Mouse (Mus musculus): ENCODE results near the gene Tnrc6c.
A peak's percentile ranks its signal among the peaks of the same experiment; 100 is the strongest.
"Not testable (repeated sequence)": the region's sequence is repeated elsewhere in the genome, so short reads cannot be mapped to it uniquely, and the experiment has no call there.

Tnrc6c gene

DNA sequence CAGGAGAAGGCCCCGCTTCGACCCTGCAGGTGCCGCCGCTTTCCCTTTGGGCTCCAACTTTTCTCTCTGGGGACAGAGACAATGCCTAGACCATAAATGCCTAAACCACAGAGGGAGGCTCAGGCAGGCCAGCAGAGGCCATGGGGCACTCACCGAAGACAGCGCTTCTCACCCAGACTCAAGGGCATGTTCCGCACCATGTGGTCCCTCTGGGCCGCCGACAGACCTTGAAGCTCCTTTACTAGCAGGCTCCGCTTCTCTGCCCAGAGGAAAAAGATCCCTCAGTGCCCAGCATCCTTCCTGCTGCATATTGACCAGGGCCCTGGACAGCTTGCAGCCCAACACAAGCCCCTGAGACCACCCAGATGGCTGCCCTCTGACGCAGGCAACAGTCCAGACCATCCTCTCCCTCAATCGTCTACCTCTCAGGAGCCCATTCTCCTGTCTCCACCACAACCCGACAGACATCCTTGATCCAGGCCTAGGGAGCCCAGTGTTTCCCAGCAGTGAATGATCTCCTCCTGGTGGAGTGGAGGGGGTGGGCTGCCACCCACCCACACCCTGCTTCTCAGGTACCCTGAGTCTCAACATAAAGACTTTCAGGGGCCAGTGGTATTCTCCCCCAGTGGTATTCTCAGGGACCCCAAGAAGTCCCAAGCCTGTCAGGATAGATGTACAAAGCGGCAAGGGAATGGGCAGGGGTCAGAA lies 122.2 kb downstream of the Tnrc6c start:
- no peak for DNase-seq

DNA sequence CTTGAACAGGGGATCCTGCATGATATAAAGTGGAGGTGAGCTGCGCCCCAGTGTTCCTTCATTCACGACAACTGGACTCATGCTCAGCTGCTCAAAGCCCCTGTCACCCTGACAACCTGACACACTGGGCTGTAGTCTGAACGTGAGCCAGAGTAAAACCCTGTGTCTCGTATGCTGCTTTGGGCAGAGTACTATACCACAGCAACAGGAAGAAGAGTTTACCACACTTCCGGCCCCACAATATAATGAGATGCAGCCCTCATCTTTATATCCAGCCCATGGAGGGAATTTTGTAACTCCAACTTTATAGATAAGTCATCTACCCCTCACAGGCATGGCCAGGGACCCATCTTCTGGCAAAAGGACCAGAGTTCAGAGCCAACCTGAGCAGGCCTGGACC lies 123.0 kb downstream of the Tnrc6c start:
- DNase-seq: no peak

DNA sequence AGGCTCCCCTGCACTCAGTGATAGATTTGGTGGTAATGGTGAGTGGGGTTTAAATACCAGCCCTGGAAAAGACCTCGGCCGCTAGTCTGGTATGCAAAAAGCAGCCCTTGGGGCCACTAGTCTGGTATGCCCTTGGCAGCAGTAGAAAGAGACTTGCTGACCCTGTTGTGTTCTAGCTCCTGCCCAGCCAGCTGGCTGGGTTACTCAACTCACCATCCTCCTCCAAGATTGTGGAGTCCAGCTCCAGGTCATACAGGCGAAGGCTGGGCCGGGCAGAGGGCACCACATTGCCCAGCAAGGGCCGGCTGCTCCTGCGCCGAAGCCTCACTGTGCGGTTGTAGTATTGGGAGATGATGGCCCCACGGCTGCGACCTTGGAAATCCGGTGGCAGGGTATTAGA lies 123.9 kb downstream of the Tnrc6c start:
- DNase-seq: no peak

DNA sequence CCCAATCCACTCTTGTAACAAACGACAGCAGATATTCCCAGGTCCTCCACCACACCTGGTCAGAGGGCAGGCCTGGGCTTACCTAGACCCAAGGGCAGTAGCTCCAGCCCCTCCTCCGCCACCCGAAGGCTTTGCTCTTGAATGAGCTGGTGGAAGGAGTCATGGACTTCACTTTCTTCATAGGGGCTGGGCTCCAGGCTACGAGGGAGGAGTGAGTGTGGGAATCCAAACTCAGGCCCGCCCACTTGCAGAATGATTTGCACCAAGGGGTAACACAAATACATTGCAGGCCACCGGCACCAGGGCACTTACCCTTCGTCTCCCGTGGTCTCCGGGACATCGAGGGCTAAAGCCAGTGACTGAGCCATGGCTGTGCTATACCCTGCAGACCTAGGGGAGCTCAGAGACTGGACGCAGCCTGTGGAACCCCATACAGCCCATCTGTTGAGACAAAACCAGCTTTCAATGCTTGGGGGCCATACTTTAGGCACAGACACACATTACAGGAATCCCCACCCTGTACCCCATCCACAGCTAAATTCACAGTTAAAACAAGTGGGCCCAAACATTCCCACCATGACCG lies 124.9 kb downstream of the Tnrc6c start:
- peak; percentile 41 for DNase-seq

DNA sequence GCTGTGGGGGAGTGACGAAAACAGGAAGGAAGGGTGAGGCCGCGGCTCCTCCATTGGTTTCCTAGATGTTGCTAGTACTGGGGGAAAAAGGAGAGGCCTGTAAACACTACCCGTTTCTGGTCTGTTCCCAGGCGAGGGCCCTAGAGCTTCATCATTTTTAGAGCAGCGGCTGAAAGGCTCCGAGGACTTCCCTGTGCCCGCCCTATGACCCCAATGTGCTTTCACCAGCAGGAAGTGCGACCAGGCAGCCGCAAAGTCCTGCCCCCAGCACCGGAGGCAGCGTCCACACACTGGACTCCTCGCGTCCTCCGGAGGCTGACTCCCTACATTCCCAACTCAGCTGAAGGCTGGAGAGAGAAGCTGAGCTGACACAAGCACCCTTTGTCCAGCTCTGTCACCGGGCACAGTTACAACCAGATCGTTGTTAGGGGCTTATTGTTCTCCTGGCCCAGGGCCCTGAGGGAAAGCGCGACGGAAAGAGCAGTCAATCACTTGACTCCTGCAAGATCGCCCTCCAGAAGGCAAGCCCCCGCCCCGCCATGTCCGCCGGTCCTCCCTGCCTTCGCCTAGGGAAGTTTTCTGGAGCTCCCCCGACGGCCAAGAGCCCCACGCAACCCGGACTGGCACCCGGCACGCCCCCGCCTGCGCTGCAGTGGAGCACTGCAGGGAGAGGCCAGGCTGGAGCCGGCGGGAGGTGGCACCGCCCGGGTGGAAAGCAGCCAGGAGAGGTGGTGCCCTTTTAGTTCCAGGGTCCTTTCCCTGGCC lies 125.5 kb downstream of the Tnrc6c start:
- DNase-seq: peak; percentile 82

DNA sequence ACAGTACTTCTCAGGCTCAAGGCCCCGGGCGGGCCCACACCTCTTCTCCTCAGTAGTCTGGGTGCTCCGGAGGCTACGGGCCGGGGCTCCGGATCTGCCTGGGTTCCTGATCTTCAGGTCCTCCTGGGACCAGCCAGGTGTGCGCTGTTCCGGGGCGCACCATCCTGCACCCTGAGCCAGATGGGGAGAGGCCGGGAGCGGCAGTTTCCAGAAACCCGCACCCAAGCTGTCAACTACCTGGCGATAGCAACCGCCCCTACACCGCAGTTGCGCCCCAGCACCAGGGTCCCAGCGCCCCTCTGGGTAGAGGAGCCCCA lies 126.1 kb downstream of the Tnrc6c start:
- DNase-seq: no peak

DNA sequence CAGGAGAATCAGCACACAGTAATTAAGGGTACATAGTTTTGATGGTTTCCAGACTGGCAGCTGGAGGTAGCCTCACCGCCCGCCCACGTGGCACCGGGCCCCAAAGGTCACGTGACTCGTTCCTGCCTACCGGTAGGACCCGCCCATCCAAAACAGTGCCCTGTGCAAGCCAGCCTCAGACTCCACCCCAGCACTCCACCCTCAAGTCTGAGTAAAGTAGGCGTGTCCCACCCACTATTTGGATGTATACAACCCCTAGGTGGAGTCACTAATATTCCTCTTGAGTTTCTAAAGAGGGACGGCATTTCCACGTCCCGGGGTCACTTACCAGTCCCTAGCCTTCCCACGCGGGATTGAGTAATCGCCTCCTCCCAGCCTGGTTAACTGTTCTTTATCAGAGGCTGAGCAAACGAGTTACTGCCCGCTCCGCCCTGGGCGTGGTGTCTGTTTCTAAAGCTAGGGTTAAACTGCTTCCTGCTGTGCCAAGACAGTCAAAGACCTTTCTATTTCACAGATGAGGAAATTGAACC lies 126.6 kb downstream of the Tnrc6c start:
- peak; percentile 92 for DNase-seq

DNA sequence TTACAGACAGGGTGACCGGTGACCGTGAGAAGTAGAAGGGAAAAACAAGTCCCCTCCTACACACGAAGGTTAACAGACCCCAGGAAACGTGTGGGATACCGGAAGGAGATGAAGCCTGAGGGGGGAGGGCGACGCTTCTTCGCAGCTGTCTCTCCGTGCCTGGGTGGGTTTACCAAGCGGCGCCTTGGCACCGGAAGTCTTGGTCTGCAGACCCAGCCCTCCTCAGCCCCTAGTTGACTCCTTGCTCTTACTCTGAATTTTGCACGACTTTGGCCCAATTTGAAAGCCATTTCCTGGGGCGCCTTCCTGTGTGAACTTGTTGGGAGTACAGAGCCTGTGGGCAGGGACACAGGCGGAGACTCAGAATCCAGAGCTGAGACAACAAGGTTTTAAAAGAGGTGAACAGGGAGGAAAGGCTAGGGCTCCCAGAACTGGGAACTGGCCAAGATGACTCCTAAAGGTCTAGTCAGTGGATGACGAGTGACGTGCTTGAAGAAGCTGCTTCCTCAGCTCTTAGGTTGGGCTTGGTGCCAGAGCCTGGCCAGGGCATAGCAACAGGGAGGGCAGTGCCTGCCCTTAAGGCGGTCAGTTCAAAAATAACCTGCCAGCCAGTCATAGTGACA lies 127.2 kb downstream of the Tnrc6c start:
- DNase-seq: peak; percentile 23

DNA sequence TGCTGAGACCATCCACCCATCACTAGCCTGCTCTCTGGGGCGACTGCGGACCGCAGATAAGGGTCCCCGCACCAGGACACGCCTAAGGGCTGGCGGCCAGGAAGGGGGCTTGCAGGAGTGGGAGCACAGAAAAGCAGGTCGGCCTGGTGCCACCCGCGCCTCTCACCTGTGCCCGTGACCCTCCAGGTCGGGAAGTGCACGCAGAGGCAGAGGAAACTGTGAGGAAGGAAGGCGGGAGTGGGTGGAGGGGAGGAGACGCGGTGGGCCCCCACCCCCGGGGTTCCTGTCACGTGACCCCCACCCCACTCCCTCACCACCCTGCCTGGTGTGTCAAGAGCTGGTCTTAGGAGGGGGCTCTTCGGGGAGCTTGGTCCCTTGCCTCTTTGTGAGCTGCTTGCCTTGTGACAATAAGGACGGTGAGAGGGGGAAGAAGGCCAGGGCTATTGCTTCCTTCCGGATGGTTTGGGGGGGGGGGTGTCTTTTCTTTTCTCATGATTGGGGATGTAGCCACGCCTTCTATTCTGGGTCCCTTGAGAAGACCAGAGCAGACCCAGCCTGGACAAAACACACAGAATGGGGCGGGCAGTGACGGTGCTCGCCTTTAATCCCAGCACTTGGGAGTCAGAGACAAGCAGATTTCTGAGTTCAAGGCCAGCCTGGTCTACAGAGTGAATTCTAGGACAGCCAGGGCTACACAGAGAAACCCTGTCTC lies 128.1 kb downstream of the Tnrc6c start, which contains the start of the genes Tmc8 and Tmc6:
Gene Tmc8, plus strand, starts transcription at position 84 of the 712 bp plus-strand sequence.
Gene Tmc6, minus strand, starts transcription at position 206 of the 712 bp plus-strand sequence.
- DNase-seq: no peak

DNA sequence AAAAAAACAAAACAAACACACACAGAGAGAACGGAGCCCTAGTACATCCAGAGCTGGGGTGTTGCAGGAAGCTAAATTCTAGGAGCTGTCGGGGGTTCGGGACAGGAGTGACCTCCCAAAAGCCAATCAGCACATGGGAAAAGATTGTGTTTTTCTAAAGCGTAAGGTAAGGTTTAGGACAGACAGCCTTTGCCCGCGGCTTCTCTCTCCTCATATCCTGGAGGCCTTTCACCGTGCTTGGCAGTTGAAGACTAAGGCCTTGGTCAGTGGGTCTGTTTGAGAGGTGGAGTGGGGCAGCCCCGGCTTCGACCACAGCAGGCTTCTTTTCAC lies 128.6 kb downstream of the Tnrc6c start:
- DNase-seq: no peak

DNA sequence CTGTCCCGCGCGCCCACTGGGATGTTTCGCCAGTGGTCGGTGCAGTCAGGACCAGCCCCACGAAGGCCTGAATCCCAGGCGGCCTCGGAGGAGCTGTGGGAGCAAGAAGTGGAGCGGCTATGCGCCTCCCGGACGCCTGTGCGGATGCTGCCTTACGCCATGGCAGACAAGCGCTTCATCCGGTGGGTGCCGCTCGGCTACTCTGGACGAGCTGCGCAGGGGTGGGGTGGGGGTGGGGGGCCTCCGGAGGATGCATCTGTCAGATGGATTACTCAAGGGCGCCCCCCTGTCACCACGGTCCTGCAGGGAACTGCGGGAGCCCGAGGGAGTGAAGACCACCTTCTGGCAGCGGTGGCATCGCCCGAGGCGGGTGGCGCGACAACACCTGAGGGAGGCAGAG lies 129.0 kb downstream of the Tnrc6c start:
- DNase-seq: peak; percentile 81

DNA sequence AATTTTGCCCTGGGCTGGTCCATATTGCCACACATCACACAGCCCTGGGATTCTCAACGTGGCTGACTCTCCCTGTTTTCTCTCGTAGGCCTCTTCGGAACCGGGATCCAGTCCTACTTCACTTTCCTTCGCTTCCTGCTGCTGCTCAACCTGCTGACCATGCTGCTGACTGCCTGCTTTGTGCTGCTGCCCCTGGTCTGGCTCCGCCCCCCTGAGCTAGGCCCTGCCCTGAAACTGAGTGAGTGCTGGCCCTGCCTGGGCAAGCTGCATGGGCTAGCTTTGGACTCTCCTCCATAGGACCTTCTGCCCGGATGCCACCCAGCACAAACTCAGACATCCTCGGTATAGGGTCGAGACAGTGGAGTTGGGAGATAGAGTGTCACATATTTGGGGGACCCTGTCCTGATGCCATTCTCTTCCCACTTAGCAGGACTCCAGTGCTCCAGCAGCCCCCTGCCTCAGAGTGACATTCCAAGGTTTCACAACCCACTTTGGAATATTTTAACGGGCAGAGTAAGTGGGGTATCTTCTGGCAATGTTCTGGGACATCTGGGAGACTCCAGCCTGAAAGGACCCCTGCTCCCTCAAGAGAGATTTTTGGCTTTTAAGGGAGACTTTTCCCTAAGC lies 129.7 kb downstream of the Tnrc6c start:
- peak; percentile 44 for DNase-seq

DNA sequence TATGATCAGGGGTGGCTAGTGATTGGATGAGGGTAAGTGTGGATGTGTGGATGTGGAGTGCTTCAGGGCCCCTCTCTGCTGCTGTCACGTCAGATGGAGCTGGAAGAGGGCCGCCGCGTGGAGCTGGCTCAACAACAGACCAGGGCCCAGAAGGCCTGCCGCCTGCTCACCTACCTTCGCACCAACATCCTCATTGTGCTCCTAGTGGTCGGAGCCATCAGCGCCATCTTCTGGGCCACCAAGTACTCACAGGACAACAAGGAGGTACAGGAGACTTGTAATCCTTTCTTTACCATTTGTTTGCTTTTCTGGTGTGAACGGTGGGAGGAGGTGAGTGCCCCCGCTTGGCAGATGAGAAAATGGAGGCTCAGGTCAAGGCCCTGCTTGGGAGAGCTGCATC lies 132.2 kb downstream of the Tnrc6c start:
- peak; percentile 79 for DNase-seq

DNA sequence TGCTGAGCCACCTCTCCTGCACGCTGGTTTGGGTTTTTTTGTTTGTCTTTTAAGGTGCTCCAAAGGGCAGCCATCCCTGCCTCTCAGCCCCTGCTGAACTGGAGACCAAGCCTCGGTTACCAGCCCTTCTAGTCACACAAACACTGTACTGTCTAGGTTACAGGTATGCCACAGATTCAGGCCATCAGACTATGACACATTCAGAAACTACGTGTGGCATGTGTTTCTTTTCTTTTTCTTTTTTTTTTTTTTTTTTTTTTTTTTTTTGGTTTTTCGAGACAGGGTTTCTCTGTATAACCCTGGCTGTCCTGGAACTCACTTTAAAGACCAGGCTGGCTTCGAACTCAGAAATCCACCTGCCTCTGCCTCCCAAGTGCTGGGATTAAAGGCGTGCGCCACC lies 134.4 kb downstream of the Tnrc6c start:
- DNase-seq: not testable (repeated sequence)

DNA sequence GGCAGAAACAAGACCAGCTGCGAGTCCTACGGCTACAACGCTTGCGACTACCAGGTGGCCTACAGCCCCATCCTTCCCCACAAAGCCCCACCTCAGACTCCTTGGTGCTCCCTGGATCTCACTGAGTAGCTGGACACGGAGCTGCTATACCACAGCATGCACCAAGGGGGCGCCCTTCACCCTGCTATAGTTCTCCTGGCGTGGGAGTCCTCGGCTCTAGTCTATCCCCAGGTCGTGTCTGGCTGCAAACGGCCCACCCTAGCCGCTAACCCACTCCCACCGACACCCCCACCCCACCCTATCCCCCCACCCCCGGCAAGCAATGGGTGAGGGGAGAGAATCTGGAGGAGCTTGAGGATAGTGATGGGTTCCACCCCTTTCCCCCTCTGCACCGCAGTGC lies 136.2 kb downstream of the Tnrc6c start:
- DNase-seq: peak; percentile 64

DNA sequence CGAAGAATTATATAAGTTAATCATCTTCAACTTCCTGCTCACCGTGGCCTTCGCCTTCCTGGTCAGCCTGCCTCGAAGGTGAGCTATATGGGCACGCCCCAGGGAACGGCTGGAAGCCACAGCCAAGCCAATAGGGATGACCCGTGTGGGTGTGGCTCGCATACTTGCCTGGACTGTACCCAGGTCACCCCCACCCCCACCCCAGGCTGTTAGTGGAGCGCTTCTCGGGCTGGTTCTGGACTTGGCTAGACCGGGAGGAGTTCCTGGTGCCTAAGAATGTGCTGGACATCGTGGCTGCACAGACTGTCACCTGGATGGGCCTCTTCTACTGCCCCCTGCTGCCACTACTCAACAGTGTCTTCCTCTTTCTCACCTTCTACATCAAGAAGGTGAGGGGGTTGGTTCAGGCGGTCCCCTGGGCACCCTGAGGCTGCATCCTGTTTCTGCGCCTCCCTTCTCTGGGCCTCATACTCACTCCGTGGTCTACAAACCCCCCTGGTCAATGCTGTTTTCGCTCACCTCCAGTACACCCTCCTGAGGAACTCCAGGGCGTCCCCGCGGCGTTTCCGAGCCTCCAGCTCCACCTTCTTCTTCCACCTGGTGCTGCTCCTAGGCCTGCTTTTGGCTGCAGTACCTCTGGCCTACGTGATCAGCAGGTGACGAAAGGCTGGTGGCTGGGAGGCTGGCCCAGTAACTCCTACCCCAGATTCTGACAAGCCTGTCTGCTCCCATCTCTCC lies 136.8 kb downstream of the Tnrc6c start:
- DNase-seq: peak; percentile 26

DNA sequence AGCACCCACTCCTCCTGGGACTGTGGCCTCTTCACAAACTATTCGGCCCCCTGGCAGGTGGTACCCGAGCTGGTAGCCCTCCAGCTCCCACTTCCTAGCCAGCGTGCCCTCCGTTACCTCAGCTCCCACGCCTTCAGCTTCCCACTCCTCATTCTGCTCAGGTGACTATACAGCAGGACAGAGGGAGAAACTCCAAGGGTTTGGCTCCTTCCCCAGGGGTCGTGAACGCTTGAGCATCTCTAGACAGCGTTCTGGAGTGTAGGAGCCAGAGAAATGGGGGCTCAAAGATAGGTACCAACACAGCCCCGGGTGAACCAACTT lies 137.3 kb downstream of the Tnrc6c start:
- DNase-seq: no peak

DNA sequence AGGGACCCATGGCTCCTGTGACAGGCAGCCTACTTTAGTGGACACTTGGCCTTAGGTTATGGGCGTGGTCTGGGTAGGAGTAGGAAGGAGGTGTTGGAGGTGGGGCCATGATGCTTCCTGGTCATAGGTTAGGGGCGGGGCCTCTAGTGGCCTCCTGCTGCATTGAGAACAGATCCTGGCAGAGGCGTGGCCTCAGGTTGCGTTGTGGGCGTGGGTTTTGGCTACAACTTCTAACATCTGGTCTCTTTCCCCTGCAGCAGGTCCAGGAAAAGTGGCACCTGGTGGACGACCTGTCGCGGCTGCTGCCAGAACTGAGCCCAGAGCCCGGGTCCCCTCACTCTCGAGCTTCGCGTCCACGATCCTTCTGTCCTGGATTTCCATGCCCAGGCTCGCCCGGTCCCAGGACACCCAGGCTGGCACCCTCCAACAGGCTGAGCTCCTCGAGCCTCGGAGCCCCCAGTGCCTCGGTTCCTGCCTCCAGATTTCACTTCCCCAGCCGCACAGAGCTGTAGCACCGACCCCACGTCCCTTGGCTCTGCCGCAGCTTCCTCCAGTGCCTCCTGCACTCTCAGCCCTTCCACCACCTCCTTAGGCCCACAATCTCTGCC lies 138.3 kb downstream of the Tnrc6c start:
- peak; percentile 72 for DNase-seq

DNA sequence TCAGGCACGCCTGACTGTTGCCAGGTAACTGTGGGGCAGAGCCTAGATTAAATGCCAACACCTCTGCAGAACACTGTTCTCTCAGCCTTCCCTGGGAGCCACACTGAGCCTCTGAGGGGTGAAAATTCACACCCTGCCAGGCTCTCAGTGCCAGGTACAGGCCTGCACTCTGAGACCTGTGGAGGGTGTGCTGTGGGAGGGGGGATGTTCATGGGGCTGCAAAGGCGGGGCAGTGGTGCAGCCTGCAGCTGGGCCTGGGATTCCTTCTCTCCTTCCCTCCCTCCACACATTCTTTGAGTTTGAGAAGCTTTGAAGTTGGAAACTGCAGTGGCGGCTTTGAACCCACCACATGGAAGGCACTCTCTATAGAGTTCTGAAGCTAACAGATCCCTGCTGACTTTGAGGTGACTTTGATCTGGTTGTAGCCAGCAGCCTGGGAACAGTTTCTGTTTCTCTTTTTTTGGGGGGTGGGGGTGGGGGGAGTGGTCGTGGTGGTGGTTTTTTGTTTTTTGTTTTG lies 140.0 kb downstream of the Tnrc6c start:
- no peak for DNase-seq

DNA sequence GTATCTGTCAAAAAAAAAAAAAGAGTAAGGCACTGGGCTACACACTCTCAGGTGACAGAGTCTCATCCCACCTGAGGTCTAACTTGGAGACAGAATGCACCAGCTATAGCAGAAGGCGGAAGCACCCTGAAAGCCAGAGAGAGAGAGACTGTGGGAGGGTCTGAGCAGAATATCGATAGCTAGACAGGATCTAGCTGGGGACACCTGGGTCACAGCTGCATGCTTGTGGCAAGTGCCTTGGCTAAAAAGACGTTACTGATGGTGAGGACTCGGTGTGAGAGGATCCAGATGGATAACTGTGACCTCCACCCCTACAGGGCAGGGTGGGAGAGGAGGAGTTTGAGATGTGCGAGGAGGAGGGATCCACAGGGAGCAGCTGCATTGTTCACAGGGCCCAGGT lies 142.9 kb downstream of the Tnrc6c start:
- DNase-seq: no peak

DNA sequence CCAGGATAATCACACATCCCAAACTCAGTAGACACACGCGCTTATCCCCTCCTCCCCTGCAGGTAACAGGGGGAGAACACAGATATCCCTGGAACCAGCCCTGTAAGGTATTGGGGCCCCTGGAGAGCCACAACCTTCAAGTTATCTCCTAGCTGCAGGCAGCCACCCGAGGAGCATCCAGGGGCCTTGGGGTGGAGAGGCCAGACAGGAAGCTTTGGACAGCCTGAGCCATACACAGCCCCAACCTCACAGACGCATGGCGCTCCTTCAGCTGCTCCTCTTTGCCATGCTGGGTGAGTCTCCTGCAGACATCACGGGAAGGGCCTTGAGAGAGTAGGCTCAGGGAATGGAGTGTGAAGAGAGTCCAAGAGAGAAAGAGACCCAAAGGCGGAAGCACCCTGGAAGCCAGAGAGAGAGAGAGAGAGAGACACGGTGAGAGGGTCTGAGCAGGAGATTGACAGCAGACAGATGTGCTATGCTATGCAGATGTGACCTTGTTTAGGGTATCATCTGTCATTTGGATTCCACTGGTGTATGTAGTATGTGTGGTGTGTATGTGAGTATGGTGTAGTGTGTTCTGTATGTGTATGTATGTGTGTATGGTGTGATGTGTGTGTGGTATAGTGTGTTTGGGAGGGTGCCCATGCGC lies 143.5 kb downstream of the Tnrc6c start, which contains the start of gene 6030468B19Rik:
Gene 6030468B19Rik, plus strand, starts transcription at position 150 of the 649 bp plus-strand sequence.
- no peak for DNase-seq

Data from embryo, embryonic 11 days (tissue).